Mouse (Mus musculus) lung, postnatal 0 days (tissue): ENCODE data around the gene Mydgf.
A peak's percentile ranks its signal among the peaks of the same experiment; 100 is the strongest.

Experiments
- CTCF ChIP-seq: IDR thresholded peaks from 2 replicates; pipeline ENCODE4 v1.5.1; 2016; ENCODE audit warnings: antibody characterized with exemption, mild to moderate bottlenecking
- EP300 ChIP-seq: IDR thresholded peaks from 2 replicates; pipeline ENCODE4 v1.6.1; 2016; ENCODE audit warnings: antibody characterized with exemption, mild to moderate bottlenecking, control low read depth

DNA sequence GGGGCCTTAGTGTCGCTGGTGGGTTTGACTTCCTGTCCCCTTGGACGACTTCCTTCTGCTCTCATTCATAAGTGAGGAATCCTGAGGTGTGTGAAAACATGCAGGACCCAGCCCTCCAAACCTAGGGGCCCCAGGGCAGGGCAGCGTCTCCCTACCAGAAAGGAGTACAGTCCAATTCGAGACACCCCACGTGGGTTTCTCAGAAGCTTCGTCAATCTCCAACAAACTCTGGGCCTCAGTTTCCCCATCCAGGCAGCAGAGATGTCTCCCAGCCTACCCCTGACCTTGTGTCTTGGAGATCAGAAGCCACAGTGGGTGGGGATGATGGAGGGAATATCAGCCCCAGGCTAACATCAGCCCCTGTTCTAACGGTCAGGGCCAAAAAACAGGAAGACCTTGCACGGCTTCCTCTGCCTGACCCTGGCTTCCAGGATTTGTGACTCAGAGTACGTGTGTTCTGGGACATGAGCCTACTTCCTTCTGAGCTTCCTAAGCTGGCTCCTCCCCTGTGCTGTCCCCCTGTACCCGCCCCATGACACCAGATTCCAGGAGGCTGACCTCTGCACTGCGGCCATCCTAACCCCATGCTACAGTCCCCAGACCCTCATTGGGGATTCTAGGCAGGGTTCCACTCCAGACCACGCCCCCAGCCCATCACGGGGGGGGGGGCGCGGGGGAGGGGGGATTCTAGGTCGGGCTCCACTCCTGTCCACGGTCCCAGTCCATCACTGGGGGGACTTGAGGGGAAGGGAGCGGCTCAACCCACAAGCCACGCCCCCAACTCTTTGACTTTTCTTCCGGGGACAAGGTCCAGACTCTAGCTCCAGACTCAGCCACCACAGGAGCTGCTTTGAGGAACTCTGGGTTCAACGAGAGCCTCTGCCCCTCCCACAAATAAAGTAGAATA lies 50.0 kb downstream of the Mydgf start:
- TF ChIP-seq CTCF (no peak), EP300 (peak; percentile 76)
